Mouse (Mus musculus) kidney, postnatal 25 days (tissue): ENCODE measurements around the gene Eef1e1.
"Not testable (repeated sequence)": the region's sequence is repeated elsewhere in the genome, so short reads cannot be mapped to it uniquely, and the experiment has no call there.

Source experiments
- DNase-seq, 2 experiments: peaks; one replicate each; pipeline ENCODE4 v3.0.0; 2021; ENCODE audit warnings: mixed read lengths in 2 of 2

Eef1e1 gene

GRCm38 (mm10) chr13:38658528-38659280 is at the start of gene Eef1e1:
Gene Eef1e1 (minus strand): TSS chr13:38659058.
- DNase-seq, result peak; percentile 94 to 97

- DNase-seq, result no peak
Measured at GRCm38 (mm10) chr13:38690845-38691244, 32.0 kb upstream of the Eef1e1 start.

- DNase-seq, result peak in 1 of 2 experiments; percentile 42
Measured at GRCm38 (mm10) chr13:38690028-38690427, 31.2 kb upstream of the Eef1e1 start.

- DNase-seq, result no peak
Measured at GRCm38 (mm10) chr13:38688761-38689160, 29.9 kb upstream of the Eef1e1 start.

GRCm38 (mm10) chr13:38672336-38672735 is 13.5 kb upstream of the Eef1e1 start:
- DNase-seq, result no peak

- not testable (repeated sequence) for DNase-seq
Measured at GRCm38 (mm10) chr13:38671451-38671850, 12.6 kb upstream of the Eef1e1 start.

- no peak for DNase-seq
Measured at GRCm38 (mm10) chr13:38670051-38670450, 11.2 kb upstream of the Eef1e1 start.

GRCm38 (mm10) chr13:38668514-38668913 is 9.7 kb upstream of the Eef1e1 start:
- DNase-seq, result peak; percentile 40 to 61

- no peak for DNase-seq
Measured at GRCm38 (mm10) chr13:38664753-38665152, 5.9 kb upstream of the Eef1e1 start.

GRCm38 (mm10) chr13:38659524-38660136 is 772 bp upstream of the Eef1e1 start:
- no peak for DNase-seq

GRCm38 (mm10) chr13:38657865-38658264 is 993 bp downstream of the Eef1e1 start:
- no peak for DNase-seq

GRCm38 (mm10) chr13:38650292-38650691 is 8.6 kb downstream of the Eef1e1 start:
- no peak for DNase-seq

- no peak for DNase-seq
Measured at GRCm38 (mm10) chr13:38649069-38649468, 9.8 kb downstream of the Eef1e1 start.

GRCm38 (mm10) chr13:38641414-38641813 is 17.4 kb downstream of the Eef1e1 start:
- DNase-seq, result no peak

- no peak for DNase-seq
Measured at GRCm38 (mm10) chr13:38640961-38641360, 17.9 kb downstream of the Eef1e1 start.

- no peak for DNase-seq
Measured at GRCm38 (mm10) chr13:38638694-38639093, 20.2 kb downstream of the Eef1e1 start.

GRCm38 (mm10) chr13:38634800-38635269 is 24.0 kb downstream of the Eef1e1 start, which contains the start of gene Bloc1s5:
Gene Bloc1s5 (minus strand): TSS chr13:38635109.
- DNase-seq, result peak; percentile 97 to 98

- no peak for DNase-seq
Measured at GRCm38 (mm10) chr13:38634256-38634799, 24.5 kb downstream of the Eef1e1 start.

GRCm38 (mm10) chr13:38633287-38634000 is 25.4 kb downstream of the Eef1e1 start:
- no peak for DNase-seq

GRCm38 (mm10) chr13:38632556-38632955 is 26.3 kb downstream of the Eef1e1 start:
- DNase-seq, result no peak

- no peak for DNase-seq
Measured at GRCm38 (mm10) chr13:38626229-38626525, 32.7 kb downstream of the Eef1e1 start.

GRCm38 (mm10) chr13:38625492-38626228 is 33.2 kb downstream of the Eef1e1 start:
- DNase-seq, result peak; percentile 49 to 55
